Mouse (Mus musculus) myocyte (in vitro differentiated cells): ENCODE measurements at regions not wholly inside any gene's neighbourhood (a gene's known extent, or its start where the extent isn't known, plus 50 kb on each side); places are given as distances from the start of the nearest gene placed in this dataset.

ENCODE experiments used
- H3K27me3 ChIP-seq: one replicate; pipeline ENCODE4 v1.6.1; 2011; ENCODE audit not compliant: control insufficient read depth, insufficient read depth, insufficient read length
- H3K36me3 ChIP-seq: one replicate; pipeline ENCODE4 v1.6.1; 2011; ENCODE audit not compliant: control insufficient read depth, insufficient read depth
- H3K4me2 ChIP-seq: one replicate; pipeline ENCODE4 v1.6.1; 2011; ENCODE audit warnings: low read depth, control low read depth
- H3K4me3 ChIP-seq: one replicate; pipeline ENCODE4 v1.5.1; 2011; ENCODE audit warnings: mild to moderate bottlenecking, control low read depth, moderate library complexity
- H3K79me2 ChIP-seq: one replicate; pipeline ENCODE4 v1.6.1; 2011; ENCODE audit not compliant: control insufficient read depth, insufficient read depth
- H3ac ChIP-seq: one replicate; pipeline ENCODE4 v1.6.1; 2011; ENCODE audit not compliant: control insufficient read depth, insufficient read length
- CEBPB ChIP-seq: IDR thresholded peaks from 2 replicates; pipeline ENCODE4 v1.6.1; 2011; ENCODE audit warnings: mild to moderate bottlenecking, moderate library complexity; ENCODE audit not compliant: poor library complexity, insufficient read depth, severe bottlenecking
- E2F4 ChIP-seq: IDR thresholded peaks from one replicate; pipeline ENCODE4 v1.6.1; 2011; ENCODE audit warnings: mild to moderate bottlenecking, control low read depth, moderate library complexity; ENCODE audit not compliant: insufficient read depth
- MAX ChIP-seq: IDR thresholded peaks from one replicate; pipeline ENCODE4 v1.6.1; 2011; ENCODE audit warnings: low read depth, mild to moderate bottlenecking, control low read depth
- MYOD1 ChIP-seq, 3 experiments: IDR thresholded peaks; one replicate each; pipeline ENCODE4 v1.6.1; 2011; ENCODE audit warnings: control low read depth in 2 of 3, low read depth in 2 of 3, mild to moderate bottlenecking in 2 of 3, moderate library complexity in 1 of 3; ENCODE audit not compliant: insufficient read length in 2 of 3, control insufficient read depth in 1 of 3
- MYOG ChIP-seq, 3 experiments: IDR thresholded peaks; one replicate each; pipeline ENCODE4 v1.6.1; 2011; ENCODE audit warnings: control low read depth in 2 of 3, low read depth in 2 of 3, mild to moderate bottlenecking in 2 of 3; ENCODE audit not compliant: insufficient read length in 2 of 3, control insufficient read depth in 1 of 3, insufficient read depth in 1 of 3
- POLR2A ChIP-seq: IDR thresholded peaks from one replicate; pipeline ENCODE4 v1.6.1; 2011; ENCODE audit warnings: low read depth, mild to moderate bottlenecking, control low read depth, moderate library complexity; ENCODE audit not compliant: insufficient read length
- POLR2AphosphoS2 ChIP-seq: IDR thresholded peaks from one replicate; pipeline ENCODE4 v1.6.1; 2011; ENCODE audit warnings: low read depth, control low read depth; ENCODE audit not compliant: insufficient read length
- REST ChIP-seq: IDR thresholded peaks from one replicate; pipeline ENCODE4 v1.6.1; 2011; ENCODE audit warnings: mild to moderate bottlenecking, control low read depth, moderate library complexity; ENCODE audit not compliant: insufficient read depth, insufficient read length
- SRF ChIP-seq: IDR thresholded peaks from one replicate; pipeline ENCODE4 v1.6.1; 2011; ENCODE audit warnings: low read depth; ENCODE audit not compliant: control insufficient read depth, insufficient read length
- TCF12 ChIP-seq: IDR thresholded peaks from one replicate; pipeline ENCODE4 v1.6.1; 2011; ENCODE audit warnings: mild to moderate bottlenecking, control low read depth; ENCODE audit not compliant: poor library complexity, insufficient read depth, severe bottlenecking
- TCF3 ChIP-seq: IDR thresholded peaks from one replicate; pipeline ENCODE4 v1.6.1; 2011; ENCODE audit warnings: low read depth, control low read depth; ENCODE audit not compliant: insufficient read length
- USF1 ChIP-seq: IDR thresholded peaks from one replicate; pipeline ENCODE4 v1.6.1; 2011; ENCODE audit warnings: low read depth, mild to moderate bottlenecking, control low read depth, moderate library complexity

DNA sequence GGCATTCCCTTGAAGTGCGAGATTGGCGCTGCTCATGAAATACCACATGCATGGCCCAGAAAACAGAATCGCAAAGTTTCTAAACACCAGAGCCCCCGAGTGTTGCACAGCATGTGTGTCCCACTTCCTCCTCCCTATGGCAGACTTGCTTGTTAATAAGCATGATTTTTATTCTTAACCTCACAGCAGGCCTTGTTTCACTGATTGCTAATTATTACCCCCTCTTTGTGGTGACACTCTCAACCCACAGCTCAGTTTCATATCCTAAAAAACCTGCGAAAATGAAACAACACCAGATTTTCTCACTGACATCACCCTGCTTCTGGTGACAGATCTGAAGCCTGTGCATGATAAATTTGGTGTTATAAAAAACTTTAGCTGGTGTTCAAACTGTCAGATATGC, 1319.3 kb upstream of the Gm7489 start:
- Histone ChIP-seq H3K4me3 (no peak overlapping the region), H3K27me3 (no peaks in the 10 kb centered on the region), H3K36me3 (no peaks in the 10 kb centered on the region), H3K79me2 (no peaks in the 10 kb centered on the region), H3ac (no peak overlapping the region), H3K4me2 (no peak overlapping the region)
- no peak for TF ChIP-seq CEBPB
- TF ChIP-seq TCF12 = no peak
- TF ChIP-seq MYOD1 (IDR thresholded peaks at IDR 0.05; ENCODE audit: control insufficient read depth in 1 of 3, insufficient read length in 2 of 3, low read depth in 2 of 3) = no peak
- TF ChIP-seq POLR2AphosphoS2 = no peak
- no peak for TF ChIP-seq MYOG (IDR thresholded peaks at IDR 0.05; ENCODE audit: control insufficient read depth in 1 of 3, insufficient read depth in 1 of 3, insufficient read length in 2 of 3, low read depth in 2 of 3)

DNA sequence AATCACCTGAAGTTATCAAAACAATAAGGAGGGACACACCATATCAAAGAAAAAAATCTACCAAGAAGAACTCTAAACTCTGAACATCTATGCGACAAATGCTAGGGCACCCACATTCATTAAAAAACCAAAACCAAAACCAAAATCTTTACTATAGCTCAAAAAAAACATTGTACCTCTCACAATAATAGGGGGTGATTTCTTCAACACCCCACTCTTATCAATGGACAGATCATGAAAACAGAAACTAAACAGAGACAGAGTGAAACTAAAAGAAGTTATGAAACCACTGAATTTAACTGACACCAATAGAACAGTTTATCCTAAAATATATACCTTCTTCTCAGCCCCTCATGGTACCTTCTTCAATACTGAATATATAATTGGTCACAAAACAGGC, 1314.5 kb upstream of the Gm7489 start:
- Histone ChIP-seq H3ac (no peak overlapping the region), H3K27me3 (no peaks in the 10 kb centered on the region), H3K36me3 (no peaks in the 10 kb centered on the region), H3K4me2 (no peak overlapping the region), H3K4me3 (no peak overlapping the region), H3K79me2 (no peaks in the 10 kb centered on the region)
- TF ChIP-seq CEBPB = no peak
- no peak for TF ChIP-seq TCF12
- TF ChIP-seq E2F4 = no peak
- TF ChIP-seq TCF3 = no peak
- no peak for TF ChIP-seq POLR2AphosphoS2

DNA sequence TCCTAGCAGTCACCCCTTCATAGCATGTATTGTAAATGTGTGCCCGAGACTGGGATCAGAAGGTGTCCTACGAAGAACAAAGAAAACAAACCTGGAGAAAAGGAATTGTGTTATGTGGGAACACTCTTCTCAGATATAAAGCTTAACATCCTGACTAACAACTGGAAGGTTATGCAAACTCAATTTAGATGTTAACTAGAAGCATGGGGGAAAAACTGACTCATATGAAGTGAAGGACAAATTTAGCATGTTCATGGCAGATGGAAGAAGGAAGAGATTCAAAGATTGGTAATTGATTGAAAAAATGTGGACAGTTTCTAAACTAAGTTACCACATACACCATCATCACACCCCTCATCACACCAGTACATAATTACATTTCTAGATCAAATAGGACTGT, 1307.1 kb upstream of the Gm7489 start:
- H3K79me2 ChIP-seq = no peaks in the 10 kb centered on the region
- H3K36me3 ChIP-seq = no peaks in the 10 kb centered on the region
- TF ChIP-seq SRF (no peak), CEBPB (no peak)
- no peak overlapping the region for H3K4me2 ChIP-seq
- H3ac ChIP-seq = no peak overlapping the region
- no peaks in the 10 kb centered on the region for H3K27me3 ChIP-seq
- H3K4me3 ChIP-seq = no peak overlapping the region

DNA sequence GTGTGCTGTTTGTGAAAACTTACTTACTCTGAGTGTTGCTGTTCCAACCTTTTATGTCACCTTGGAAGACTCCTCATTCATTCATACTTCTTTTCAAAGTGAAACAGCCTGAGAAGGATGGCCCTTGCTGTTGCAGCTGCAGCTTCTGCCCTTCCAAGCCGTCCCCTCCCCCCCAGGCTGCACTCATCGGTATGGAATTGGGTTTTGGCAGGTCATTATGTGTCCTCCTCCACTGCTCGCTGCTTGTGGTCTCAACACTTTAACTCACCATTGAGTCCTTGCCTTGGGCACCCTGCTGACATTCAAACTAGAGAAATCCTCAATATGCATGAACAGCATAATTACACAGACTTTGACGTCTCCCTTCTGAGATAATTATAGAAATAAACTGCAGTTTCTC, 1295.3 kb upstream of the Gm7489 start:
- H3K4me3 ChIP-seq = no peak overlapping the region
- H3K79me2 ChIP-seq = no peaks in the 10 kb centered on the region
- H3ac ChIP-seq = no peak overlapping the region
- H3K4me2 ChIP-seq = no peak overlapping the region
- no peaks in the 10 kb centered on the region for H3K36me3 ChIP-seq
- H3K27me3 ChIP-seq = no peaks in the 10 kb centered on the region
- TF ChIP-seq E2F4 = no peak
- no peak for TF ChIP-seq POLR2A
- TF ChIP-seq POLR2AphosphoS2 = no peak
- TF ChIP-seq MYOD1 (IDR thresholded peaks at IDR 0.05; ENCODE audit: control insufficient read depth in 1 of 3, insufficient read length in 2 of 3, low read depth in 2 of 3) = no peak
- no peak for TF ChIP-seq MAX
- no peak for TF ChIP-seq TCF3
- TF ChIP-seq TCF12 = no peak
- TF ChIP-seq MYOG (IDR thresholded peaks at IDR 0.05; ENCODE audit: control insufficient read depth in 1 of 3, insufficient read depth in 1 of 3, insufficient read length in 2 of 3, low read depth in 2 of 3) = no peak
- no peak for TF ChIP-seq USF1
- TF ChIP-seq SRF = no peak
- no peak for TF ChIP-seq CEBPB
- TF ChIP-seq REST = no peak

DNA sequence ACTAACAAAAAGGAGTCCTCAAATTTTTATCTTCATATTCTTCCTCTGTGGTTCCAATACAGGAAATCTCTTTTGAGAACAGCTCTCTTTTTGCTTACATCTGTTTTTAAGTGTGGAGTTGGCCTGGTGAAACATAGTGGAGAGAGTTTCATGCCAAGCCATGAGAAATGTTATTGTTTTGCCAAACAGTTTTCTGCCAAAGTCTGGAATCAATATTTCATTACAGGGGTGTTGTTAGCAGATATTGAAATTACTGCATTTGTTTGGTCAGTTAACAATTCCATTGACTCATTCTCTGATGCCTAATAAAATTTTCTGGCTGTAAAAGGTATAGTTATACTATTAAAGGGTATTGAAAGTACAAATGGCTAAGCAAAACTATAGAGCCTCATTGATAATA, 1285.2 kb upstream of the Gm7489 start:
- Histone ChIP-seq H3K27me3 (no peaks in the 10 kb centered on the region), H3K4me2 (no peak overlapping the region), H3K79me2 (no peaks in the 10 kb centered on the region), H3ac (no peak overlapping the region), H3K36me3 (no peaks in the 10 kb centered on the region), H3K4me3 (no peak overlapping the region)
- TF ChIP-seq CEBPB (no peak), MAX (no peak)

DNA sequence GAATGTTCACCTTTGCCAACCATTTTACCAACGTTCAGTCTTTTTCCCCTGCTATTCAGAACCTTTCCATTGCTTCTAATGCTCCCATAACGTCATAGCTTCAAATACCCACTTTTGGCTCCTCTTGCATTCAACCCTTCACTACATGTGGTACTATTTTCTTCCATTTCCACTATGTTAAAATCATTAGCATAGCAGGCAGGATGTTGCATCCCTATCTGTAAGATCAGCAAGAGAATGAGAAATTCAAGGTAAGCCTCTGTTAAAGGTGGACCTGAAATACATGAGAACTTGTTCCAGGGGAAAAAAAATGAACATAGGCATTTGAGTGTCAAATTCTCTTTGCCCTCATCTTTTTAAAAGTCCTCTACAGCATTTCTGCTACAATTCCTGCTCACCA, 1284.7 kb upstream of the Gm7489 start:
- Histone ChIP-seq H3K79me2 (no peaks in the 10 kb centered on the region), H3K36me3 (no peaks in the 10 kb centered on the region), H3K4me2 (no peak overlapping the region), H3K4me3 (no peak overlapping the region), H3K27me3 (no peaks in the 10 kb centered on the region), H3ac (no peak overlapping the region)
- TF ChIP-seq TCF3 (no peak), SRF (no peak), POLR2AphosphoS2 (no peak), E2F4 (no peak), USF1 (no peak), CEBPB (no peak)
